Mouse (Mus musculus): ENCODE results near the gene Gm13276. TPM values are rescaled to one million over a fixed set of nuclear protein-coding genes. Genes with fewer than 3 reads are reported as not detected.

Gm13276 gene
- total RNA-seq, 2 experiments from 2014 or later: not detected

Other genes starting within 250 kb of the Gm13276 start
- gene Ifna15, start 227.5 kb upstream of the Gm13276 start, total RNA-seq (2021): not detected
- gene Ifna14, start 213.9 kb upstream of the Gm13276 start, total RNA-seq (2021): not detected
- gene Ifna9, start 193.3 kb upstream of the Gm13276 start, total RNA-seq (2021): not detected
- not detected for gene Ifna12, start 182.3 kb upstream of the Gm13276 start, total RNA-seq (2021)
- gene C87499, start 151.3 kb upstream of the Gm13276 start, total RNA-seq (2021): not detected
- not detected for gene Ifna13, start 141.2 kb upstream of the Gm13276 start, total RNA-seq (2021)
- not detected for gene Ifna16, start 108.8 kb upstream of the Gm13276 start, total RNA-seq (2021)
- not detected for gene Ifna2, start 101.8 kb upstream of the Gm13276 start, total RNA-seq (2021)
- not detected for gene Ifnab, start 94.3 kb upstream of the Gm13276 start, total RNA-seq (2021)
- under 1 TPM; 0.50 to 0.57 TPM for gene Gm26566, start 63.9 kb upstream of the Gm13276 start, total RNA-seq (2021)
- 10 to 100 TPM; 67.0 to 74.9 TPM for gene Klhl9, start 63.2 kb upstream of the Gm13276 start, total RNA-seq (2021)
- gene Gm13271, start 30.8 kb upstream of the Gm13276 start, total RNA-seq (2021): not detected
- not detected for gene Gm13283, start 25.6 kb upstream of the Gm13276 start, total RNA-seq (2021)
- gene Gm13290, start 11.9 kb upstream of the Gm13276 start, total RNA-seq (2021): not detected
- gene Gm13289, start 8.8 kb upstream of the Gm13276 start, total RNA-seq (2021): not detected
- not detected for gene Gm13272, start 5.9 kb upstream of the Gm13276 start, total RNA-seq (2021)
- gene Ifnz, start 3.6 kb upstream of the Gm13276 start, total RNA-seq (2021): under 1 TPM in 1 of 2 experiments, not detected in 1; 0.18 TPM
- not detected for gene Gm13277, start 2.9 kb downstream of the Gm13276 start, total RNA-seq (2021)
- gene Gm13278, start 5.8 kb downstream of the Gm13276 start, total RNA-seq (2021): not detected
- not detected for gene Gm13275, start 8.8 kb downstream of the Gm13276 start, total RNA-seq (2021)
- not detected for gene Gm13279, start 11.7 kb downstream of the Gm13276 start, total RNA-seq (2021)
- gene Gm13285, start 14.0 kb downstream of the Gm13276 start, total RNA-seq (2021): under 1 TPM in 1 of 2 experiments, not detected in 1; 0.22 TPM
- not detected for gene Gm13287, start 17.5 kb downstream of the Gm13276 start, total RNA-seq (2021)
- not detected for gene Gm13288, start 19.8 kb downstream of the Gm13276 start, total RNA-seq (2021)
- not detected for gene Ifna7, start 30.5 kb downstream of the Gm13276 start, total RNA-seq (2021)
- gene Ifna11, start 34.2 kb downstream of the Gm13276 start, total RNA-seq (2021): not detected
- not detected for gene Ifna6, start 41.7 kb downstream of the Gm13276 start, total RNA-seq (2021)
- gene Ifna5, start 49.8 kb downstream of the Gm13276 start, total RNA-seq (2021): not detected
- gene Ifna4, start 56.2 kb downstream of the Gm13276 start, total RNA-seq (2021): not detected
- gene Ifna1, start 64.4 kb downstream of the Gm13276 start, total RNA-seq (2021): not detected
- gene Ifne, start 94.5 kb downstream of the Gm13276 start, total RNA-seq (2021): not detected